Mouse (Mus musculus) forebrain, embryonic 16.5 days (tissue): Measurements from ENCODE around the gene Pdss2. TPM values are rescaled to one million over a fixed set of nuclear protein-coding genes. Genes with fewer than 3 reads are reported as not detected.

Source experiments
- ATAC-seq: fragments of 200-750 bp; cut with Nextera tagmentation; 2 replicates; pipeline ENCODE4 v1.8.0; 2017; ENCODE audit warnings: mild to moderate bottlenecking, moderate library complexity
- H3K27ac ChIP-seq: fragments of 300-500 bp; sonication (generic); 2 replicates; pipeline ENCODE4 v1.5.1; 2014; ENCODE audit warnings: low read length, control low read depth
- H3K27me3 ChIP-seq: fragments of 300-500 bp; sonication (generic); replicated peaks from 2 replicates; pipeline ENCODE4 v1.6.1; 2014; ENCODE audit warnings: low read length; ENCODE audit not compliant: control insufficient read depth, insufficient read depth
- H3K36me3 ChIP-seq: fragments of 300-500 bp; sonication (generic); 2 replicates; pipeline ENCODE4 v1.6.1; 2014; ENCODE audit not compliant: control insufficient read depth, insufficient read depth
- H3K4me1 ChIP-seq: fragments of 300-500 bp; sonication (generic); replicated peaks from 2 replicates; pipeline ENCODE4 v1.6.1; 2014; ENCODE audit warnings: low read length; ENCODE audit not compliant: control insufficient read depth, insufficient read depth
- H3K4me2 ChIP-seq: fragments of 300-500 bp; sonication (generic); 2 replicates; pipeline ENCODE4 v1.6.1; 2014; ENCODE audit warnings: mild to moderate bottlenecking, low read length, control low read depth
- H3K4me3 ChIP-seq: fragments of 300-500 bp; sonication (generic); replicated peaks from 2 replicates; pipeline ENCODE4 v1.5.1; 2014; ENCODE audit warnings: mild to moderate bottlenecking, low read length, control low read depth
- H3K9ac ChIP-seq: fragments of 300-500 bp; sonication (generic); replicated peaks from 2 replicates; pipeline ENCODE4 v1.6.1; 2014; ENCODE audit warnings: low read depth, low read length, control low read depth
- H3K9me3 ChIP-seq: fragments of 300-500 bp; sonication (generic); 2 replicates; pipeline ENCODE4 v1.6.1; 2016; ENCODE audit warnings: low read length; ENCODE audit not compliant: control insufficient read depth
- WGBS: fragments of 180-500 bp; shearing (Covaris S2); extraction: QIAGEN DNeasy Blood & Tissue Kit; methylation state at CpG from one replicate; pipeline ENCODE4 v1.1.7; 2014; 5-methylcytosine and 5-hydroxymethylcytosine counted together
- polyA plus RNA-seq: library from polyadenylated mRNA; unstranded; fragments of >200 nt; fragmentation: Nextera tagmentation; extraction: Ambion mirVana; gene quantifications from 2 replicates; pipeline ENCODE4 v1.2.1, GENCODE M21; 2015

Gene Pdss2
- polyA plus RNA-seq, 1 experiment from 2014 or later = 17.7 TPM

DNA sequence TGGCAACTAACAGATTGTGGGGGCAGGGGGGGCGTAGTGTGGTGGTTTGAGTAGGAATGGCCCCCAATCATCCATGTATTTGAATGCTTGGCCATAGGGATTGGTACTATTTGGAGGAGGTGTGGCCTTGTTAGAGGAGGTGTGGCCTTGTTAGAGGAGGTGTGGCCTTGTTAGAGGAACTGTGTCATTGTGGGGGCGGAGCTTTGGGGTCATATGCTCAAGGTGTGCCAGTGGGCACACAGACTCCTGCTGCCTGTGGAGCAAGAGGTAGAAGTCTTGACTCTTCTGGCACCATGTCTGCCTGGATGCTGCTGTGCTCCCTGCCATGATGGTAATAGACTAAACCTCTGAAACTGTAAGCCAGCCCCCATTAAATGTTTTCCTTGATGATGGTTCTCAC is 21.1 kb upstream of the Pdss2 start:
- Histone ChIP-seq H3K4me1 (no peaks in the 10 kb centered on the region), H3K27me3 (no peaks in the 10 kb centered on the region), H3K9me3 (no peaks in the 10 kb centered on the region), H3K9ac (no peak overlapping the region), H3K27ac (no peak overlapping the region), H3K4me3 (no peak overlapping the region), H3K4me2 (no peak overlapping the region), H3K36me3 (no peaks in the 10 kb centered on the region)
- ATAC-seq = no peak
- WGBS = 88% methylated on average over 2 of the region's 2 CpGs

DNA sequence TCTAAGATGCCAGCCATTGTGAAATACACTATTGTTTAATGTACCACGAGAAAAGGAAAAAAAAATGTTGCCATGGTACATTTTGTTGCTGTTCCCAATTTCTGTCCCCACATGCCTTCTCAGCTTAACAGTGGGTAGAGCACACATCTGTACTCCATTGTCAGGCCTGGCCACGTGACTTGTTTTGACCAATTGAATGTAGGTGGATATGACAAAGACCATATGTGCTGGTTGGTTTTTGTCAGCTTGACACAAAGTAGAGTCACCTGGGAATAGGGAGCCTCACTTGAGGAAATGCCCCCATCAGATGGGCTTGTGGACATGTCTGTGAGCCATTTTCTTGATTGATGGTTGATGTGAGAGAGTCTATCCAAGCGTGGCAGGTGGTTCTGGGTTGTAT is 17.4 kb upstream of the Pdss2 start:
- Histone ChIP-seq H3K36me3 (no peaks in the 10 kb centered on the region), H3K4me2 (no peak overlapping the region), H3K27me3 (no peaks in the 10 kb centered on the region), H3K4me3 (no peak overlapping the region), H3K9ac (no peak overlapping the region), H3K9me3 (0 out of 2 replicates have a peak, but pooled peaks cover 2% of the 10 kb centered on the region), H3K4me1 (no peaks in the 10 kb centered on the region), H3K27ac (no peak overlapping the region)
- WGBS = 83% methylated on average over 3 of the region's 3 CpGs
- no peak for ATAC-seq

DNA sequence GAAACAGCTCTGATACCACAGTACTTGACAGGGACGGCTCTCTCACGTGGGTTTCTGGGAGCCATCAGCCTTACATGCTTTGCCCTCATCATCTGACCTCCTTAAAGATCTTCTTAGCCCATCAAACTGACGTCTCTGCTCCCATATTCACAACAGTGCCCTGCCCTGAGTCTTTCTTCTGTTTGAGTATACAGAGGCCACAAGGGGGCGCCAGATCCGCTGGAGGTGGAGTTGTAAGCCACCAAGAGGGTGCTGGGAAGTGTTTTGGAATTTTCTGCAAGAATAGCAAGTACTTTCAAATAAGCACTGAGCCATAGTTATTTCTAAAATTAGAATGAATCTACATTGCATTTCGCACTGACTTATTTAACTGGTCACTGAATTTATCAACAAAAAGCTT is 9.4 kb upstream of the Pdss2 start:
- H3K27ac ChIP-seq = no peak overlapping the region
- no peaks in the 10 kb centered on the region for H3K4me1 ChIP-seq
- WGBS = 33% methylated on average over 6 of the region's 6 CpGs
- ATAC-seq = no peak
- H3K9ac ChIP-seq = no peak overlapping the region
- H3K4me3 ChIP-seq = no peak overlapping the region
- no peaks in the 10 kb centered on the region for H3K27me3 ChIP-seq
- H3K4me2 ChIP-seq = no peak overlapping the region
- H3K9me3 ChIP-seq = 0 out of 2 replicates have a peak, but pooled peaks cover 5% of the 10 kb centered on the region
- no peaks in the 10 kb centered on the region for H3K36me3 ChIP-seq

DNA sequence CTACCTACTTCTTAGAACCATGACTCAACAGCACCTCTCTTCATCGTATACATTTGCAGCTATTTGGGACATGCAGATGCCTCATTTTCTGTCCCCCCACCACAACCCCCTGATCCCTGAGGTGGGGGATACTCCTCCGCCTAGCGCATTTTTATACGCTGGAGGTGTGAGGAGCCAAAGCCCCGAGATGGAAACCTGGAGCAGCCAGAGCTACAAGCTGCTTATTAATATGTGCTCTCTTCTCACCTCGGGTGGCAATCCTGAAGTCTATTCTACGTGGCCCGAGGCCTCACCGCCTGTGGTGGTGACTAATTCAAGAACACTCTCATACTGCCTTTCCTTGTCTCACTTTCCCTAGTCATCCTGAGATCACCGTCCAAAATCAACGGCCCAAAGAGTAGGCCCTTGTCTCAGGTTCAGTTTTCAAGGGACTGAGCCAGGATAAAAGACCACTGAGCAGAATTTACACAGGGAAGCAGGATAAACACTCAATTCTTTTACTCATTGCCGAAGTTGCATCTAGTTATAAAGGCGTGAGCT is 3.9 kb upstream of the Pdss2 start:
- WGBS = 92% methylated on average over 13 of the region's 13 CpGs
- Histone ChIP-seq H3K4me3 (no peak overlapping the region), H3K27ac (no peak overlapping the region)

DNA sequence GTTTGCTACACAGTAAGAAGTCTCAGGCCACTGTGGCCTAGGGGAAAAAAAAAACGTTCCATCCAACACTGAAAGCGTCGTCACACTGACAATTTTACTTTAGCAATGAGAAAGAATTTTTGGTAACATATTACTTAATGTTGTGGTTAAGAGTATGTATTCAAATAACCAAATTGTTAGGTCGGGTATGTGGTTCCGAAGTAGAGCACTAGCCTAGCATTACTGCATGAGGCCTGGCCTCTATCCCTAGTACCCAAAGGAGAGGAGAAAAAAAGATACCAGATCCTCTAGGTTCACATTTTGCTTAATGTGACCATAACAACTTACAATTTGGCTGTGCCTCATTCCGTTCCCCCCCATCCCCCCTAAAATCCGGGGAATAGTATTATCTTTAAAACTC is 807 bp upstream of the Pdss2 start:
- WGBS = 15% methylated on average over 7 of the region's 7 CpGs
- Histone ChIP-seq H3K36me3 (no peaks in the 10 kb centered on the region), H3K9me3 (no peaks in the 10 kb centered on the region), H3K4me1 (peaks cover 12% of the 10 kb centered on the region), H3K9ac (peak overlapping the region; percentile 90), H3K4me3 (peak overlapping the region; percentile 84), H3K27me3 (no peaks in the 10 kb centered on the region), H3K4me2 (peak overlapping the region; percentile 56), H3K27ac (peak overlapping the region; percentile 90)
- ATAC-seq = no peak

More for the DNA sequence above, 3.9 kb upstream of the Pdss2 start:
- ATAC-seq = no peak
- no peaks in the 10 kb centered on the region for H3K36me3 ChIP-seq
- no peak overlapping the region for H3K9ac ChIP-seq
- no peaks in the 10 kb centered on the region for H3K27me3 ChIP-seq
- no peak overlapping the region for H3K4me2 ChIP-seq
- peaks cover 12% of the 10 kb centered on the region for H3K4me1 ChIP-seq
- H3K9me3 ChIP-seq = no peaks in the 10 kb centered on the region

DNA sequence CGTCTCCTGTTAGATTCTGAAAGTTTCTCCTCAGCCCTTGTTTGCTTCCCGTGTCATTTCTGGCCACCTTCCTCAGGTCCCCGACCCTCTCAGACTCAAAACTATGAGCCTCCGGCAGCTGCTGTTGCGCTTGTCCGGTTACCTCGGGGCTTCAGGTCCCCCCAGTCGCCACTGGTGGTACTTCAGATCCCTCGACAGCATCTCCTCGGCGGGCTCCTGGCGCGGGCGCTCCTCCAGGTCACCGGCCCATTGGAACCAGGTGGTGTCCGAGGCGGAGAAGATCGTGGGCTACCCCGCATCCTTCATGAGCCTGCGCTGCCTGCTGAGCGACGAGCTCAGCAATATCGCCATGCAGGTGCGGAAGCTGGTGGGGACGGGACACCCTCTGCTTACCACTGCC is 373 bp downstream of the Pdss2 start:
- Histone ChIP-seq H3K27me3 (no peaks in the 10 kb centered on the region), H3K4me3 (peak overlapping the region; percentile 84), H3K4me2 (peak overlapping the region; percentile 99), H3K4me1 (peaks cover 12% of the 10 kb centered on the region), H3K36me3 (no peaks in the 10 kb centered on the region), H3K9me3 (no peaks in the 10 kb centered on the region), H3K9ac (peak overlapping the region; percentile 90), H3K27ac (peak overlapping the region; percentile 90)
- under 1% methylated on average over 25 of the region's 25 CpGs for WGBS
- peak; percentile 45 for ATAC-seq

DNA sequence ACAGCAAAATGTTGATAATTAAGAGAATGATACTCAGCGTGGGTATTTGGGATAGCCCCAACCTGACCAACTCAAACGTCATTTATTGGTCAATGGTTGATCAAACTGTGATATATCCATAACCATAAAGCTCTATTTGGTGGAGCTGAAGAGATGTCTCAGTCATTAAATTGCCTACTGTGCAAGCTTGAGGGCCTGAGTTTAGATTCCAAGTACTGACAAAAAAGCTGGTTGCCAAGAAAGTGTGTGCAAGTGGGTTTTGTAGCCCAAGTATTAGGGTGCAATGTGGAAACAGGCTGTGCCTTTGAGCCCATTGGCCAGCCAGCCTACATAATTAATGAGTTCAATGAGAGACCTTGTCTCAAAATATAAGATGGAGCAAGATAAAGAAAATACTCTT is 2.1 kb downstream of the Pdss2 start:
- ATAC-seq = no peak
- WGBS = 96% methylated on average over 2 of the region's 2 CpGs

DNA sequence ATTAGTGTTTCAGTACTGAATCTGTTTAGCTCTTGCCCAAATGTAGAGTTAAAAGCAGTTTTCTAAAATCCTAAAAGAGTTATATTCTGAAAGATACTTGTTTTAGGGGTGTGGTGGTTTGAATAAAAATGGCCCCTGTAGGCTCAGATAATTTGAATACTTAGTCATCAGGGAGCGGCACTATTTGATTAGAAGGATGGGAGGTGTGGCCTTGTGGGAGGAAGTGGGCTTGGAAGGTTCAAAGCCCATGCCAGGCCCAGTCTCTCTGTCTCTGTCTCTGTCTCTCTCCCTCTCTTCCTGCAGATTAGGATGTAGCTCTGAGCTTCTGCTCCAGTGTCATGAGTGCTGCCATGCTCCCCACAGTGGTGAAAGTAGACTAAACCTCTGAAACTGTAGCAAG is 5.1 kb downstream of the Pdss2 start:
- Histone ChIP-seq H3K36me3 (no peaks in the 10 kb centered on the region), H3K4me2 (no peak overlapping the region), H3K27me3 (no peaks in the 10 kb centered on the region), H3K4me3 (no peak overlapping the region), H3K9ac (no peak overlapping the region), H3K4me1 (peaks cover 8% of the 10 kb centered on the region), H3K27ac (no peak overlapping the region), H3K9me3 (no peaks in the 10 kb centered on the region)
- ATAC-seq = no peak
- 86% methylated on average over 1 of the region's 1 CpGs for WGBS

More for the DNA sequence above, 2.1 kb downstream of the Pdss2 start:
- Histone ChIP-seq H3K9ac (no peak overlapping the region), H3K4me3 (no peak overlapping the region), H3K4me1 (peaks cover 12% of the 10 kb centered on the region), H3K4me2 (no peak overlapping the region), H3K27me3 (no peaks in the 10 kb centered on the region), H3K9me3 (no peaks in the 10 kb centered on the region), H3K27ac (no peak overlapping the region), H3K36me3 (no peaks in the 10 kb centered on the region)

DNA sequence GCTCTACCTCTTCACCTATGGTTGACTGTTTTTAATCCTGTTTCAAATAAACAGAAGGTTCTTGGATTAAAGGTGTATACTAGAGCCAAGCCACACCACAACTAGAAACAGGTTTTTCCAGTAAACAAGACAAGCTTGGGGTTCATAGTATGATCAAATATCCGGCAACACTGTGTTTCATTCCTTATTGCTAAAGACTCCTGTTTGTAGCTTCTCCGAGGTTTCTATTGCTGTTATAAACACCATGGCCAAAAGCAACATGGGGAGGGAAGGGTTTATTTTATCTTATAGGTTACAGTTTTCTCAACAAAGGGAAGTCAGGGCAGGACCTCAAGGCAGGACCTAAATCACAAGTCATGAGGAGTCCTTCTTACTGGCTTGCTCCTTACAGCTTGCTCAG is 8.0 kb downstream of the Pdss2 start:
- Histone ChIP-seq H3K36me3 (no peaks in the 10 kb centered on the region), H3K9ac (no peak overlapping the region), H3K4me2 (no peak overlapping the region), H3K9me3 (no peaks in the 10 kb centered on the region), H3K27me3 (no peaks in the 10 kb centered on the region), H3K4me3 (no peak overlapping the region), H3K27ac (no peak overlapping the region), H3K4me1 (no peaks in the 10 kb centered on the region)
- 94% methylated on average over 2 of the region's 2 CpGs for WGBS
- ATAC-seq = no peak

DNA sequence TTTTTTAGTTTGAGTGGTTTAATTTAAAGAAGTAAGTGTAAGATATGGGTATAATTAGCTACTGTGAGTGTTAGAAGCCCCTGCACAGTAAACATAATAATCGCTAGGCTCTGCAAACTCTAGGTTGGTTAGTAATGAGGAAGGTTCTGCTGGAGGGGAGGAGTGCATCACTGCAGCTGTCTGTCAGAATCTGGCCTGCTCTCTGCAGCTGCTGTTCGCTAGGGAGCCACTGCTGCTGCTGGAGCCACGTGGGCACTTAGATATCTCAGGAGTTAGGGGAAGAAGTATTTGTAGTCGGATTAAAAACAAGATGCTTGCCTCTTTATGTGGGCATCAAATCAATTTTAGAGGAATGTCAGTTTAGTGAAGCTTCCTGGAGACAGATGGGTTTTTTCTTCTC is 13.2 kb downstream of the Pdss2 start:
- Histone ChIP-seq H3K4me2 (no peak overlapping the region), H3K27me3 (no peaks in the 10 kb centered on the region), H3K4me3 (no peak overlapping the region), H3K36me3 (no peaks in the 10 kb centered on the region), H3K9ac (no peak overlapping the region), H3K27ac (no peak overlapping the region), H3K4me1 (no peaks in the 10 kb centered on the region), H3K9me3 (no peaks in the 10 kb centered on the region)
- ATAC-seq = peak; percentile 50; the same call in 1 of the 2 replicates
- WGBS = 69% methylated on average over 4 of the region's 4 CpGs
